Mouse (Mus musculus): Measurements from ENCODE around the gene Ccpg1. TPM values are rescaled to one million over a fixed set of nuclear protein-coding genes. Genes with fewer than 3 reads are reported as not detected.

Ccpg1 gene
- polyA plus RNA-seq, 1 experiment: 28.1 TPM

GRCm38 (mm10) chr9:72988706-72989105, 3.5 kb downstream of the Ccpg1 start:
- peaks cover 9% of the 10 kb centered on the region for H3K4me1 ChIP-seq (ENCODE audit: control insufficient read depth, insufficient read depth, low read length)
- no peak overlapping the region for H3K4me3 ChIP-seq (replicated peaks; ENCODE audit: extremely low read depth, low read depth, low read length)
- TF ChIP-seq POLR2A (IDR thresholded peaks at IDR 0.05; ENCODE audit: borderline replicate concordance, extremely low read depth, low read depth, low read length) (no peak), CTCF (IDR thresholded peaks at IDR 0.05; ENCODE audit: insufficient read depth, low read length) (no peak)
- 80% methylated on average over 5 of the region's 5 CpGs for WGBS
- no peak for DNase-seq

GRCm38 (mm10) chr9:72991420-72991819, 6.2 kb downstream of the Ccpg1 start:
- no peak for TF ChIP-seq POLR2A (IDR thresholded peaks at IDR 0.05; ENCODE audit: borderline replicate concordance, extremely low read depth, low read depth, low read length)
- no peak for TF ChIP-seq CTCF (IDR thresholded peaks at IDR 0.05; ENCODE audit: insufficient read depth, low read length)
- no peak for DNase-seq
- Histone ChIP-seq H3K4me1 (ENCODE audit: control insufficient read depth, insufficient read depth, low read length) (peaks cover 6% of the 10 kb centered on the region), H3K4me3 (replicated peaks; ENCODE audit: extremely low read depth, low read depth, low read length) (no peak overlapping the region)
- WGBS: 91% methylated on average over 2 of the region's 2 CpGs

- Histone ChIP-seq H3K4me3 (replicated peaks; ENCODE audit: extremely low read depth, low read depth, low read length) (no peak overlapping the region), H3K4me1 (ENCODE audit: control insufficient read depth, insufficient read depth, low read length) (peaks cover 2% of the 10 kb centered on the region; the same call in 1 of the 2 replicates)
- no peak for TF ChIP-seq POLR2A (IDR thresholded peaks at IDR 0.05; ENCODE audit: borderline replicate concordance, extremely low read depth, low read depth, low read length)
- no peak for TF ChIP-seq CTCF (IDR thresholded peaks at IDR 0.05; ENCODE audit: insufficient read depth, low read length)
- WGBS: 85% methylated on average over 5 of the region's 5 CpGs
- no peak for DNase-seq
Measured at GRCm38 (mm10) chr9:72992576-72992975, 7.3 kb downstream of the Ccpg1 start.

GRCm38 (mm10) chr9:72996167-72996566, 10.9 kb downstream of the Ccpg1 start:
- Histone ChIP-seq H3K4me1 (ENCODE audit: control insufficient read depth, insufficient read depth, low read length) (no peaks in the 10 kb centered on the region), H3K4me3 (replicated peaks; ENCODE audit: extremely low read depth, low read depth, low read length) (no peak overlapping the region)
- no peak for DNase-seq
- no peak for TF ChIP-seq POLR2A (IDR thresholded peaks at IDR 0.05; ENCODE audit: borderline replicate concordance, extremely low read depth, low read depth, low read length)
- no peak for TF ChIP-seq CTCF (IDR thresholded peaks at IDR 0.05; ENCODE audit: insufficient read depth, low read length)

- Histone ChIP-seq H3K4me1 (ENCODE audit: control insufficient read depth, insufficient read depth, low read length) (no peaks in the 10 kb centered on the region), H3K4me3 (replicated peaks; ENCODE audit: extremely low read depth, low read depth, low read length) (no peak overlapping the region)
- DNase-seq: no peak
- 70% methylated on average over 7 of the region's 7 CpGs for WGBS
- no peak for TF ChIP-seq CTCF (IDR thresholded peaks at IDR 0.05; ENCODE audit: insufficient read depth, low read length)
- no peak for TF ChIP-seq POLR2A (IDR thresholded peaks at IDR 0.05; ENCODE audit: borderline replicate concordance, extremely low read depth, low read depth, low read length)
Measured at GRCm38 (mm10) chr9:72996806-72997205, 11.6 kb downstream of the Ccpg1 start.

- 0 out of 2 replicates have a peak, but pooled peaks cover 2% of the 10 kb centered on the region for H3K4me1 ChIP-seq (ENCODE audit: control insufficient read depth, insufficient read depth, low read length)
- DNase-seq: no peak
- WGBS: 65% methylated on average over 2 of the region's 2 CpGs
- TF ChIP-seq CTCF (IDR thresholded peaks at IDR 0.05; ENCODE audit: insufficient read depth, low read length) (no peak), POLR2A (IDR thresholded peaks at IDR 0.05; ENCODE audit: borderline replicate concordance, extremely low read depth, low read depth, low read length) (no peak)
- H3K4me3 ChIP-seq (replicated peaks; ENCODE audit: extremely low read depth, low read depth, low read length): no peak overlapping the region
Measured at GRCm38 (mm10) chr9:73000487-73000886, 15.3 kb downstream of the Ccpg1 start.

- Histone ChIP-seq H3K4me1 (ENCODE audit: control insufficient read depth, insufficient read depth, low read length) (0 out of 2 replicates have a peak, but pooled peaks cover 2% of the 10 kb centered on the region), H3K4me3 (replicated peaks; ENCODE audit: extremely low read depth, low read depth, low read length) (no peak overlapping the region)
- no peak for TF ChIP-seq POLR2A (IDR thresholded peaks at IDR 0.05; ENCODE audit: borderline replicate concordance, extremely low read depth, low read depth, low read length)
- no peak for TF ChIP-seq CTCF (IDR thresholded peaks at IDR 0.05; ENCODE audit: insufficient read depth, low read length)
- no peak for DNase-seq
- WGBS: 85% methylated on average over 13 of the region's 13 CpGs
Measured at GRCm38 (mm10) chr9:73001314-73002011, 16.2 kb downstream of the Ccpg1 start.

- DNase-seq: no peak
Measured at GRCm38 (mm10) chr9:73002177-73002576, 16.9 kb downstream of the Ccpg1 start.

GRCm38 (mm10) chr9:73004076-73004475, 18.8 kb downstream of the Ccpg1 start:
- TF ChIP-seq POLR2A (IDR thresholded peaks at IDR 0.05; ENCODE audit: borderline replicate concordance, extremely low read depth, low read depth, low read length) (no peak), CTCF (IDR thresholded peaks at IDR 0.05; ENCODE audit: insufficient read depth, low read length) (no peak)
- H3K4me1 ChIP-seq (ENCODE audit: control insufficient read depth, insufficient read depth, low read length): 0 out of 2 replicates have a peak, but pooled peaks cover 4% of the 10 kb centered on the region
- H3K4me3 ChIP-seq (replicated peaks; ENCODE audit: extremely low read depth, low read depth, low read length): no peak overlapping the region
- DNase-seq: no peak
- 75% methylated on average over 8 of the region's 8 CpGs for WGBS

More at GRCm38 (mm10) chr9:73002177-73002576, 16.9 kb downstream of the Ccpg1 start:
- H3K4me1 ChIP-seq (ENCODE audit: control insufficient read depth, insufficient read depth, low read length): 0 out of 2 replicates have a peak, but pooled peaks cover 2% of the 10 kb centered on the region
- TF ChIP-seq POLR2A (IDR thresholded peaks at IDR 0.05; ENCODE audit: borderline replicate concordance, extremely low read depth, low read depth, low read length): no peak
- no peak for TF ChIP-seq CTCF (IDR thresholded peaks at IDR 0.05; ENCODE audit: insufficient read depth, low read length)
- 56% methylated on average over 3 of the region's 3 CpGs for WGBS
- H3K4me3 ChIP-seq (replicated peaks; ENCODE audit: extremely low read depth, low read depth, low read length): no peak overlapping the region

GRCm38 (mm10) chr9:73005106-73005505, 19.9 kb downstream of the Ccpg1 start:
- WGBS: 59% methylated on average over 6 of the region's 6 CpGs
- Histone ChIP-seq H3K4me3 (replicated peaks; ENCODE audit: extremely low read depth, low read depth, low read length) (no peak overlapping the region), H3K4me1 (ENCODE audit: control insufficient read depth, insufficient read depth, low read length) (0 out of 2 replicates have a peak, but pooled peaks cover 4% of the 10 kb centered on the region)
- DNase-seq: no peak
- TF ChIP-seq CTCF (IDR thresholded peaks at IDR 0.05; ENCODE audit: insufficient read depth, low read length) (no peak), POLR2A (IDR thresholded peaks at IDR 0.05; ENCODE audit: borderline replicate concordance, extremely low read depth, low read depth, low read length) (no peak)
